24 mouse cellular contexts compared by ENCODE assay signal in genomic region chr5:17707086-17707485, GRCm38 (mm10).
DNase-seq lines count a peak whose midpoint lies in the region; ATAC-seq lines count a peak whose summit lies in the region.
"Had no signal": no experiment of that assay in that cellular context is flagged by ENCODE, and none has a peak within 500 bp of the region (broad histone marks: within the 10 kb centered on the region; RNA-seq: fewer than 3 reads in every experiment).

No protein-coding gene starts in this region.

- no peaks in the 10 kb centered on the region for H3K27me3 ChIP-seq in forebrain, embryonic 13.5 days
- no peaks in the 10 kb centered on the region for H3K27me3 ChIP-seq in forebrain, embryonic 16.5 days (replicated peaks; ENCODE audit: control insufficient read depth, insufficient read depth, low read length)
- no peaks in the 10 kb centered on the region for H3K27me3 ChIP-seq in neural tube, embryonic 11.5 days (ENCODE audit: control insufficient read depth, insufficient read depth, low read length)
- no peaks in the 10 kb centered on the region for H3K27me3 ChIP-seq in neural tube, embryonic 14.5 days (ENCODE audit: control insufficient read depth, insufficient read depth, low read length)
- H3K27me3 ChIP-seq: heart, embryonic 15.5 days; hindbrain, embryonic 15.5 days; limb, embryonic 12.5 days had no signal

- H3K4me1 ChIP-seq in forebrain, embryonic 13.5 days: no peaks in the 10 kb centered on the region
- H3K4me1 ChIP-seq in forebrain, embryonic 16.5 days (replicated peaks; ENCODE audit: control insufficient read depth, insufficient read depth, low read length): no peaks in the 10 kb centered on the region
- H3K4me1 ChIP-seq in neural tube, embryonic 11.5 days (ENCODE audit: control insufficient read depth, insufficient read depth, low read length): no peaks in the 10 kb centered on the region; the same call in 1 of the 2 replicates
- no peaks in the 10 kb centered on the region for H3K4me1 ChIP-seq in neural tube, embryonic 14.5 days (ENCODE audit: control insufficient read depth, insufficient read depth, low read length)
- H3K4me1 ChIP-seq: embryonic facial prominence, embryonic 10.5 days; heart, embryonic 15.5 days; hindbrain, embryonic 15.5 days had no signal

- no peak overlapping the region for H3K4me2 ChIP-seq in forebrain, embryonic 13.5 days
- no peak overlapping the region for H3K4me2 ChIP-seq in forebrain, embryonic 16.5 days (ENCODE audit: low read length)
- H3K4me2 ChIP-seq in neural tube, embryonic 11.5 days (ENCODE audit: low read depth): no peak overlapping the region
- H3K4me2 ChIP-seq in neural tube, embryonic 14.5 days (ENCODE audit: low read depth, low read length): no peak overlapping the region
- H3K4me2 ChIP-seq: heart, embryonic 15.5 days; hindbrain, embryonic 15.5 days; limb, embryonic 12.5 days; liver, embryonic 11.5 days had no signal

- H3K9ac ChIP-seq in forebrain, embryonic 13.5 days: no peak overlapping the region
- H3K9ac ChIP-seq in forebrain, embryonic 16.5 days (replicated peaks; ENCODE audit: low read depth, low read length): no peak overlapping the region
- H3K9ac ChIP-seq in neural tube, embryonic 11.5 days (ENCODE audit: low read length): no peak overlapping the region
- no peak overlapping the region for H3K9ac ChIP-seq in neural tube, embryonic 14.5 days (replicated peaks; ENCODE audit: low read depth, low read length)
- H3K9ac ChIP-seq: heart, embryonic 15.5 days; hindbrain, embryonic 15.5 days; limb, embryonic 12.5 days; liver, postnatal 0 days had no signal

- H3K36me3 ChIP-seq in forebrain, embryonic 13.5 days (ENCODE audit: poor library complexity, severe bottlenecking): no peaks in the 10 kb centered on the region
- no peaks in the 10 kb centered on the region for H3K36me3 ChIP-seq in forebrain, embryonic 16.5 days (ENCODE audit: control insufficient read depth, insufficient read depth)
- no peaks in the 10 kb centered on the region for H3K36me3 ChIP-seq in neural tube, embryonic 11.5 days (ENCODE audit: control insufficient read depth, insufficient read depth, low read length)
- no peaks in the 10 kb centered on the region for H3K36me3 ChIP-seq in neural tube, embryonic 14.5 days (ENCODE audit: control insufficient read depth, insufficient read depth, low read length)
- H3K36me3 ChIP-seq: embryonic facial prominence, embryonic 10.5 days; heart, embryonic 15.5 days; hindbrain, embryonic 15.5 days; limb, embryonic 12.5 days had no signal

- H3K27ac ChIP-seq in forebrain, embryonic 13.5 days: no peak overlapping the region
- no peak overlapping the region for H3K27ac ChIP-seq in forebrain, embryonic 16.5 days (ENCODE audit: low read length)
- H3K27ac ChIP-seq in neural tube, embryonic 11.5 days (ENCODE audit: low read depth, low read length): no peak overlapping the region
- no peak overlapping the region for H3K27ac ChIP-seq in neural tube, embryonic 14.5 days (ENCODE audit: low read depth, low read length)
- H3K27ac ChIP-seq: embryonic facial prominence, embryonic 10.5 days; heart, embryonic 15.5 days; hindbrain, embryonic 15.5 days; limb, embryonic 12.5 days; macrophage had no signal

- peak; percentile 26 for DNase-seq in neural tube, embryonic 11.5 days (ENCODE audit: low spot score)
- no peak for DNase-seq in neural tube, embryonic 10.5 days (ENCODE audit: extremely low spot score, low spot score)
- peak; percentile 25 for DNase-seq in embryo, embryonic 9.5 days (ENCODE audit: extremely low spot score)
- no peak for DNase-seq in spleen, postnatal 4 days (ENCODE audit: low spot score in 2 of 2)
- no peak for DNase-seq in urinary bladder, adult 2 months (ENCODE audit: low spot score)
- DNase-seq: cerebellum, adult 11-12 months; cerebellum, postnatal 14 days; heart, postnatal 36 days; kidney, adult 9 months; kidney, postnatal 14 days; liver, postnatal 0 days; thymus, postnatal 14 days had no signal

- H3K9me3 ChIP-seq in forebrain, embryonic 13.5 days (replicated peaks): no peaks in the 10 kb centered on the region
- no peaks in the 10 kb centered on the region for H3K9me3 ChIP-seq in forebrain, embryonic 16.5 days (ENCODE audit: control insufficient read depth, low read length)
- H3K9me3 ChIP-seq in neural tube, embryonic 11.5 days (ENCODE audit: control insufficient read depth, low read length): no peaks in the 10 kb centered on the region
- no peaks in the 10 kb centered on the region for H3K9me3 ChIP-seq in neural tube, embryonic 14.5 days (ENCODE audit: control insufficient read depth, low read length)
- H3K9me3 ChIP-seq: embryonic facial prominence, embryonic 10.5 days; heart, embryonic 15.5 days; hindbrain, embryonic 15.5 days; limb, embryonic 12.5 days had no signal

- peak; percentile 55; the same call in 1 of the 2 replicates for ATAC-seq in forebrain, embryonic 13.5 days
- no peak for ATAC-seq in forebrain, embryonic 16.5 days
- ATAC-seq in neural tube, embryonic 11.5 days (ENCODE audit: insufficient read depth, low FRiP score, low TSS enrichment): peak; percentile 67
- ATAC-seq in neural tube, embryonic 14.5 days (ENCODE audit: low read depth): peak; percentile 24; the same call in 1 of the 2 replicates
- ATAC-seq: CD4-positive, CD25-positive, alpha-beta regulatory T cell, adult 4 months; intestine, embryonic 16.5 days; liver, postnatal 0 days; lung, postnatal 0 days had no signal

- no peak overlapping the region for H3K4me3 ChIP-seq in forebrain, embryonic 13.5 days
- H3K4me3 ChIP-seq in forebrain, embryonic 16.5 days (replicated peaks; ENCODE audit: low read length): no peak overlapping the region
- H3K4me3 ChIP-seq in neural tube, embryonic 11.5 days (ENCODE audit: low read depth, low read length): no peak overlapping the region
- H3K4me3 ChIP-seq in neural tube, embryonic 14.5 days (ENCODE audit: low read depth, low read length): no peak overlapping the region
- H3K4me3 ChIP-seq: embryonic facial prominence, embryonic 10.5 days; heart, embryonic 15.5 days; hindbrain, embryonic 15.5 days; limb, embryonic 12.5 days had no signal

- WGBS in forebrain, embryonic 13.5 days: 46% methylated on average over 3 of the region's 3 CpGs
- WGBS in forebrain, embryonic 16.5 days: 45% methylated on average over 3 of the region's 3 CpGs
- 38% methylated on average over 3 of the region's 3 CpGs for WGBS in neural tube, embryonic 11.5 days
- WGBS in neural tube, embryonic 14.5 days: 30% methylated on average over 3 of the region's 3 CpGs

Comparison
In these comparisons a context has a peak if more than half of its experiments do, and no peak if none do; other contexts are left out.
1. DNase-seq: peak in neural tube, embryonic 11.5 days (single experiment) and embryo, embryonic 9.5 days (single experiment); none in neural tube, embryonic 10.5 days (single experiment), spleen, postnatal 4 days (0 of 2) and urinary bladder, adult 2 months (single experiment).